Mouse (Mus musculus) ES-CJ7 (cell line): ENCODE measurements at regions not wholly inside any gene's neighbourhood (a gene's known extent, or its start where the extent isn't known, plus 50 kb on each side); places are given as distances from the start of the nearest gene placed in this dataset.
"Not testable (repeated sequence)": the region's sequence is repeated elsewhere in the genome, so short reads cannot be mapped to it uniquely, and the experiment has no call there.

Experiments
- DNase-seq: peaks from one replicate; pipeline ENCODE4 v3.0.0; 2011; ENCODE audit warnings: low read depth, low spot score

DNA sequence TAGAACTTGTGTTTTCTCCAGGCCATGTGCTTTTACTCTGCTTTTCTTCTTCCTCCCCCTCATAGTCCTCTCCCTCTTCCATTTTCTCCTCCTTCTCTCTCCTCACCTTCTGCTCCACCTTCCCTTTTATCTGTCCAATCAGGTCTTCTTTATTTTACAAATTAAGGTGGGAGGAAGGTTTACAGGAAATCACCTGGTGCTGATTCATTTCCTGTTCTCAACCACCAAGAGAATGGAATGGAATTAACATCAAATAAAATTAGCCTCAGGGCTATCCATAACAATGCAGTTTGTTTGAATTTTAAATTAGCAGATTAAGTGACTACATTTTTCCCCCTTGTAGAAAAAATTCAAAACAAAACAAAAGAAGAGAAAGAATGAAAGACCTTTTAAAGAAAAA, 414.3 kb upstream of the Slc39a10 start:
- peak; percentile 73 for DNase-seq

DNA sequence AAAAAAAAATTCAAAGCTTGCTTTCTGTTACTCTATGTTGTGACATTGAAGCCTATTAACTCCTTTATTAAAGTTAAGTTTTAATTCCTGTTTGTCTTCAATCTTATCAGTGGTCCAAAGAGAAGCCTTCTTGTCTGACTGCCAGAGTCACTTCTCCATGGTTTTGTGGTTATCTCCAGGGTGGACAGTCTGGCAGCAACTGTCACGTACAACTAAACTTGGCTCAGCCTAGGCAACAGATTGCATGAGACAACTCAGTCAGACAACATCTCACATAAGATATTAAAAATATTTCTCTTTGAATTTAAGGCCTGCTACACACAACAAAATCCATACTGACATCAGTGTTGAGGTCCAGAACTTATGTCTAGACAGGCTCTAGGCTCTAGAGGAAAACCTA, 406.7 kb upstream of the Slc39a10 start:
- no peak for DNase-seq

DNA sequence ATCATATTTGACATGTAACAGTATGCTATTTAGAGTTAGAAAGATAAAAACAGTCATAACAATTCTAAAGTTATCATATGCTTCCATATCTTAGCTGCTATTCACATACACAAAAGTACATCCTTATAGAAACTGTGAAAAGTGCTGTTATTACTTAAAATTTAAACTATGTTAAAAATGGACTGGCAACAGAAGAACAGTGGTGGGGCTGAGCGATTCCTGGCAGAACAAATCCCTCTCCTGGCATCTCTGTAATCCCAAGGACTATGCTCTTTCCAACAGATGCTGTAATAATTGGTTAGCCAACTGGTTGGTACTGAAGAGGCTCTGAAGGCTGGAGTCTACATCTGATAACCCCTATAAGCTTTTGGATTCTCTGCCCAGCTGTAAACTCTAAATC, 393.0 kb upstream of the Slc39a10 start:
- DNase-seq = no peak

DNA sequence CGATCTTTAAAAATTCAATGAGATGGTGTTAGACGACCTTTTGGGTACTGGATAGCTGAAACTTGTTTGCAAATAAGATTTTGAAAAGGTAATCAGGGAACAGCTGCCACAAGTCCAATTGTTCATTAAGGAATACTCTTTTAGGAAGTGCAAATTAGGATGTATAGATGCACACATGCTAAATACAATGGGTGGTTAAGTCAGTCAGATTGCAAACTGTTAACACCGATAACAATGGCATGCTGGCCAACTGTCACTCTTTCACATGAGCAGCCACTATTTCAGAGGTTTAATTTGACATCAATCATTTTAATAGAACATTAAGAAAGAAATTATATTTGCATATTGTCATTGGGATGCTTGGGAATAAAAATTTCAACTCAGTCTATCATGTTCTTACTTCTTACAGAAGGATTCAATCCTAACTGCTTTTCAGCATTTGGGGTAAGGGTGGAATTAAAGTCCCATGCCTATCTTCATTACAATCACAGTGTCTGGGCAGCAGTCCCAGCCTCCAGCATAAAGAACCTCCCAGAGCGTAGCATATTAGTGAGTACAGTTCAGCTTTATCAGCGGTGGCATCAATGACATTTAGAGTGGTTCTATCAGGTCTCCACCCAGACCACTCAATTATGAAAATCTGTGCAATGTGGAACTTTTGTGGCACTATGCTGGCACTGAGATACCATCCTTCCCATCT, 385.8 kb upstream of the Slc39a10 start:
- no peak for DNase-seq

DNA sequence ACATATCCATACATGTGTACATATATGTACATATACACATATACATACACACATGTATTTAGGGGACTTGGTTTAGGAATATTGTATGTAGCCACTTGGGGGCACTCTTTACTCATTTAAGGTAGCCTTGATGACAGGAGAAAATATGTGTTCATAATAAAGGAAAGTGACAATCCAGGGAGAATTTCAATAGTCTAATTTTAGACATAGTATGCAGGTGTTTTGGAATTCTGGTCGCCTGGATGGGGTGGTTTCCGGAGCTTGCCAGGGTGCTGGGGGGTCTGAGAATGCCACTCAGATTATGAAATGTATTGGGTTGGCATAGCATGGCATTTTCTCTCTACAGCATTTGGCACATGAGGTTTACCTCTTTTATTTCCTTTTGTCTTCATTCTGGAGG, 385.2 kb upstream of the Slc39a10 start:
- DNase-seq = peak; percentile 38

DNA sequence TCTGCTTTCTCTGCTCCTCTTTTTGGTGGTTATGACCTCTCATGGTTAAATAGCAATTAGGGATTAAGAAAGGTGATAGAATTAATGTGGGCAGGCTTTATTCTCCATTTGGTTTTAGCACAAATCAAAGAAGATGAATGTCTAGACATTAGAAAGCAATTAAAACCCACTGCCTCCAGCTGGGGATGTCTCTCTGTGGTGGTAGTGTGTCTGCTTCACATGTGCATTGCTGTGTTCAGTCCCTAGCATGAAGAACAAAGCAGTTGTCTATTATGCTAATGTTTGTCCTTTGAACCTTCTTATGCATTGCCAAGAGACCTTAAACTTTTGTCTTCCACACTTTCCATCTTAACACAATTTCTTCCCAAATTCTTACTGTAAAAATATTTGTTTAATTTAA, 379.5 kb upstream of the Slc39a10 start:
- DNase-seq = no peak

DNA sequence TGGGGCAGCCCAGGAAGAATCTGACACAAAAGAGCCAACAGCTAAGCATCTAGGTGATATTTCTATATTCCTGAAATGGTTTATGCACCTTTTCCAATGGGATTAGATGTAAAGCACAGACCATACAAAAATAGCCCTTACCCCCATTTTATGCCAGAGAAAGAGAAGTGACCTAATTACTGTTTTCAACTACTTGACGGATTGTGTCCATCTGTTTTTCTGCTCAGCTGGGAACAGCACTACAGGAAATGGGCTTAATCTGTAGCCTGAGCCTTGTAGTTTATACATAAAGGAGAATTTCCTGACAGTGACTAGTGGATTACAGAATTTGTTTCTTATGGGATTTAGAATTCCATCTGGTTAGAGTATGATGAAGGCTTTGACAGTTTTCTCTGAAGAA, 371.0 kb upstream of the Slc39a10 start:
- no peak for DNase-seq

DNA sequence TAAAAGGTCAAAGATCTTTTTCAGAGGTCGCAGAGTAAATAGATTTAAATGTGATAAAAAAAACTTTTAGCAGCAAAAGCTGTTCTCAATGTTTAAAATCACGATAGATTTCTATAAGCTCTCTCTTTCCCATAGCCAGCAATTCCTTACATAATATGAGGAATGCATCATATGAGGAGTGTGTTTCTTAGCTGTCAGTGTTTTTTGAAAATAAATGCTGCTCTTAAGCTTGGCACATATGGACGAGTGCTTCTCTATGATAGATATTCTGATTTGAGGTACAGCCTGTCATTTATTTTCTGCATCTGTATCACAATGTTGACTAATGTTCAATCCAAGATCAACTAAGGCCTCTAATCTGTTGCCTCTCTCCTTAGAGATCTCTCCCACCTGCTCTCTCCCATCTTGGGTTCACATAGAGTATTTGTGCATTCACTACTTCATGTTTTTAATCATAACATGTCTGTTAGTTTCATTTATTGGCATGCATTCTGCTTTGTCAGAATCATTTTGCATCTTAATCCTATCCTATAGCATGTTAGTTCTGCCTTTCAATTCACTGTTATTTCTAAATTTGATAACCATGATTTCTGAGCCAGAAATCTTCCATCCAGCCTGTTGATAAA, 369.0 kb upstream of the Slc39a10 start:
- DNase-seq = no peak

DNA sequence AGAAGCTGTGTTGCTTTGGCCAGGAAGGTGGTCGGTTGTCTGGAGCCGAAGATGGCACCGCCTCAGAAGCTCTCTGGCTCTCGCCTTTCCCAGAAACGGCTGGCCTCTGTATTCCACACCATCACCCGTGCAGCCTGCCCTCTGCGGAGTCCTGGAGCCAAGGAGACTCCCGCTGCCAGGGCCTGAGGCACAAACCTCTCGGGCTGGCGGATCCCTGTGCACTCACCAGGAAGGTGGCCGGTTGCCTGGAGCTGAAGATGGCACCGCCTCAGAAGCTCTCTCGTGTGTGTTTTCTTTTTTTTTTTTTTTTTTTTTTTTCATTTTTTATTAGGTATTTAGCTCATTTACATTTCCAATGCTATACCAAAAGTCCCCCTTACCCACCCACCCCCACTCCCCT, 358.1 kb upstream of the Slc39a10 start:
- not testable (repeated sequence) for DNase-seq

DNA sequence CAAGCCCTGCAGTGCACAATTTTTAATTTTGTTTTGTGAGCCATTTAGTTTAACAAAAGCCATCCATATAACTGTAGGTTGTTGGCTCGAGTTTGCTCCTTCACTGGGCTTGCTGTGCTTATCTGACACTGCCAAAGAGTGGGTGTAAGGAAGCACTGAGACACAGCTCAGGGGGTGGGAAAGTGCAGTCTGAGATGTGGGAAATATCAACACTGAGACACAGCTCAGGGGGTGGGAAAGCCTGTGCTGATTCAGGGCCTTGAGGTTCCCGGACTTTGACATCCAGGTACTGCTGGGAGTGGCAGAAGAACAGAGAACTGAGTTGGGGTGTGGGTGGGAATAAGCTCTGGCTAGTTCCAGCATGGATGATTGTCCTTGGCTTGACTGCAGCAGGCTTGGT, 324.4 kb upstream of the Slc39a10 start:
- no peak for DNase-seq

DNA sequence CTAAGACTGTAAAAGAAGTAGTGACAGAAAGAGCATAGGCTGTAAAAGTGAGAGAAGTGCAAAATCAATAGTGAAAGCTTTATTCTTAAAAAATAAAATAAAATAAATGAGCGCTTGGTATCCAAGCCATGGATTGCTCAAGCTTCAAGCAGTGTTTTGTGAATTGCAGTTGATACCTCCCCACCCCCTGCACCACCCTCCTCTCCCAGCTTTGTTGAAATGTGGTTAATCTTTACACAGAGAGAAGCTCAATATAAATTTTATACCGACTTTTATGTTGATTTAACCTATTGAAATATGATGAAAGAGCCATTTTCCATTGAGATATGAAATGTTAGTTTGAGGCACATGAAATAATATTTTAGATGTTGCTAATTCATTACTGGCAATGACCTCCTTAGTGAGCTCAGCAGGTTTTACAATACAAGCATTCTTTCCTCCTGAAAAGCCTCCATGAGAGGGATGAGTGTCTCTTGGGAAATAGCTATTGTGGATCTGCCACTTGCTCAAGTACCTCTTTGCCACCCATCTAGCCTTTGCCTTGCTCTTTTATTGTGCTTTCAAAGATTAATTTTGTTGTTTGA, 323.9 kb upstream of the Slc39a10 start:
- DNase-seq = no peak

DNA sequence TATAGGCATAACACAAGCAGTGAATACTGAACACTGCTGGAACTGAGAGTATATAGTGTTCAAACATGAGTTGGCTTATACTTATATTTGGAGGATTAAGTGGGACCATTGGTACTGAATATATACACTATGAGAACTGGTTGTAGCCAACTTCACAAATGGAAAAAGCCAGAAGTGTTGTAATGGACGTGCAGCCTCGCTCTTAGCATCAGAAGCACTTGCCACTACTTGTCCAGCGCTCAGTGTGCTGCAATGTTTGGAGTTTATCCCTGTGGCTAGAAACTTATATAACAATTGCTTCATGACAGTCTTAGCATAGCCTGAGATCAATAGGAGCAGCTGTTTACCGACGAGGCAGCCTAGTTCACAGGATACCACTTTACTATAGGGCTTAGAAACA, 320.8 kb upstream of the Slc39a10 start:
- DNase-seq = no peak

DNA sequence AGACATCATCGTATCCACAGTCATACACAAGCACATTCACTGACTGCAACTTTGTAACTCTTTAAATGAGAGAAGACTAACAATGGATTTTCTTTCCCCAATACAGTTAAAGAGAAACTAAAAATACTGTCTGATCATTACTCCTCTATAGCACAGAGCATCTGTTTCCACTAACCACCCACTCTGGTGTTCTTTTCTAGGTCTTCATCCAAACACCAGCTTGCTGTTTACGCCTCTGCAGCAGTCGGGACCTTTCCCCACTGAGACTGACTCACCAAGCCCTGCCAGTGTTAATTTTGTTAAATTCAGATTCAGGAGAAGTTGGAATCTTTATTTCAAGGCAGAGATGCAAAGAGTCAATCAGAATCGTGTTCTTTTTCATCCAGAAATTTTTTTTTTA, 300.3 kb upstream of the Slc39a10 start:
- no peak for DNase-seq

DNA sequence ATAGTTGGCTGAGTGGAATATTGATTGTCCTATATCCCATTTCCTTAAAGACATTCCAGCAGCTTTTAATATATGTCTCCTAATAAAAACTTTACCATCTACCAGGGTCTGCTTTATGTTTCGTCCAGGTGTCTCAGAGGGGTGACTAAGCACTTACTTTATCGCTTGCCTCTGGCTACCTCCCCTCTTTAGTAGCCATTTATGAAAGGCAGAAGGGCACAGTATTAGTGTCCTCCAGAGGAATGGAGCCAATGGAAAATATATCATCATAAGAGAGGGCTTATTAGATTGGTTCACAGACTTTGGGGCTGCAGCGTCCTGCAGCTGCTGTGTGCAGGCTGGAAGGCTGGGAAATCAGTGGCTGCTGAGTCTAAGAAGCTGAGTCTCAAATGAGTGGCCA, 271.8 kb upstream of the Slc39a10 start:
- DNase-seq = no peak

DNA sequence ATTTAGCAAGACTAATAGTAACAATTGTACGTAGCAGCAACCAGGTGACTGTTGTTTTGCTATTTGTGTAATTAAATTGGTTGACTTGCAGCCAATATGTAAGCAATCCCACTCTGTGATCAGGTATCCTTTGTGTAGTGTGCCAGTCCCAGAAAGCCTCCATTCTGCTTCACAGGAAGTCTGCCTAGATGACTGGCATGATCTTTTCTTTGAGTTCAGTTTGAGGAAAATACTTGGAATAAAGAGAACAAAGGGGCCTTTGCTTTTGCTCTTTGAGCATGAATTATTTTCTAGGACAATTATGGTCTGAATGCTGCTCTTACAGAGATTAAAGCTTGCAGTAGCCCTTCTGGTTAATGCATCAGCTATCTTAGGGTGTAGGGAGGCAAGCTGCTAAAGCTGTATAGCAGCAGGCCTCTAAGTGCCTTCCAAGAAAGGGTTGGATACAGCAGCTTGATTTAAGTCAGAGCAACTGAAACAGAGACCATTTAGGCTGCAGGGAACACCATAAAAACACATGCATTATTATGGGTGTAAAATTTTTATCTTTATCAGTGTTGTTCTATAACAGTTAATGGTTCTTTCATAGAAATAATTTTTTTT, 271.3 kb upstream of the Slc39a10 start:
- DNase-seq = no peak

DNA sequence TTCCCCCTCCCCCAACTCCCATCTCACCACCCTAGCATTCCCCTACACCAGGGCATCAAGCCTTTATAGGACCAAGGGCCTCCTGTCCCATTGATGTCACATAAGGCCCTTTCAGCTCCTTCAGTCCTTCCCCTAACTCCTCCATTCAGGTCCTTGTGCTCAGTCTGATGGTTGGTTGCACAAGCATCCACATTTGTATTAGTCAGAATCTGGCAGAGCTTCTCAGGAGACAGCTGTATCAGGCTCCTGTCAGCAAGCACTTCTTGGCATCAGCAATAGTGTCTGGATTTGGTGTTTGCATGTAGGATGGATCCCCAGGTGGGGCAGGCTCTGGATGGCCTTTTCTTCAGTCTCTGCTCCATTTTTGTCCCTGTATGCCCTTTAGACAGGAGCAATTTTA, 237.4 kb upstream of the Slc39a10 start:
- DNase-seq = not testable (repeated sequence)

DNA sequence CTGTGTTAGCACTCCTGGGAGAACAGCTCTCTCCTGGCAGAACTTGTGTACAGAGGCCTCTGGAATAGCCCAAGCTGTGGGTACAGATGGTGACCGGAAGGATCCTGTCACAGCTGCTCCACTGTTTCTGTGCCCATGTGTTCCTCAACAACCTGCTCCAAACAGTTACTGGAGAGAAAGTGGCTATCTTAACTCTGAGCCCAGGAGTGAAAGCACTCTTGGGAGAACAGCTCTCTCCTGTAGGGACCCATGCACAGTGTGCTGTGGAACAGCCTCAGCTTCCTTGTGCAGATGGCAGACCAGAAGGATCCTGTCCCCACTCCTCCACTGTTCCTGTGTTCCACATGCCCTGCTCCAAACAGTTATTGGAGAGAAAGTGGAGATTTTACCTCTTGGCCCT, 227.0 kb upstream of the Slc39a10 start:
- no peak for DNase-seq

DNA sequence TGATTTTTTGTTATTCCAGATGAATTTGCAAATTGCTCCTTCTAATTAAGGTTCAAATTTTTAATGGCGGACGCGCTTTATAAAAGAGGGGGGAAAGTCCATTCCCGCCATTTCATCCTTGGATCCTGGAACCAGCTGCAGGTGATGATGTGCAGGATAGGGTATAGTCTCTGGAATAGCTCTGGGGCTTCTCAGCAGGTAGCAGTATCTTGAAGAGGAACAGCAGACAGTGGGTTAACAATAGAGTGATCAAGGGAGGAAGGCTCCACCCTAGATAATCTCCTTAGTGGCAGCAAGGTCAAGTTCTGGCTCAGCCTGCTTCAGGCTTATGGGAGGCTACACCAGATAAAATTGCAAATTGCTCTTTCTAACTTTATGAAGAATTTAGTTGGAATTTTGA, 224.0 kb upstream of the Slc39a10 start:
- peak; percentile 76 for DNase-seq

DNA sequence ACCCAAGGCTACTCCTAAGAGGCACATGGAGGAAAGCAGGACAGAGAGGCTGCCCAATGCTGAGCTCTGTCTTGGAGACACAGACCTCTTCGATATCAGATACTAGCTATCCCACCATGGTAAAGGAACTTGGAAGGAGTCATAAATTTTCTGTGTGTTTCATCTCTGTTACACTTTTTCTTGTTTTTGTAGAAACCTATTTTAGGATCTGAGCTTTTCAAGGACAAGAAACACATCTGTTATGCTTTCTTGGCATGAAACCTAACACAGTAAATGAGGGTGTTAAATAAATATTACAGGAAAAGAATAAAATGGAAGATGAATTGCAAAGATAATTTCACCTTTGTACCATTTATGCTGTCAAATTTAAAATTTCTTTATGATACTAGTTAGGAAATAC, 219.8 kb upstream of the Slc39a10 start:
- DNase-seq = no peak

DNA sequence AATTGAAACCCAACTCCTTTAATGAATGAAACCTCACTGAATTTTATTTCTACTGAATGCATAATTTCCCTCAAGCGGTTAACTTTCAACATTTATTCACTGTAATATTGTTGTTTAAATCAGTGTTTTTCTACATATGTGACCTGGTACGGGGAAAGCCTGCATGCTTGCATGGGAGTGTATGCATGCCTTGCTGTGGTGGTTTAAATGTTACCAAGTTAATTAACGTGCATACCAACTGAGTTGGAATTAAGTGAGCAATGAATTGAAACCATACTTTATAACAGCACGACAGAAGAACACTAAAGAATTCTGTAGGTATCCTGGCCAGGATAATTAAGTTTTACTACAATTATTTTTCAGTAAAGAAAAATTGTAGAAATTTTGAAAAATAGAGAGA, 211.4 kb upstream of the Slc39a10 start:
- no peak for DNase-seq

DNA sequence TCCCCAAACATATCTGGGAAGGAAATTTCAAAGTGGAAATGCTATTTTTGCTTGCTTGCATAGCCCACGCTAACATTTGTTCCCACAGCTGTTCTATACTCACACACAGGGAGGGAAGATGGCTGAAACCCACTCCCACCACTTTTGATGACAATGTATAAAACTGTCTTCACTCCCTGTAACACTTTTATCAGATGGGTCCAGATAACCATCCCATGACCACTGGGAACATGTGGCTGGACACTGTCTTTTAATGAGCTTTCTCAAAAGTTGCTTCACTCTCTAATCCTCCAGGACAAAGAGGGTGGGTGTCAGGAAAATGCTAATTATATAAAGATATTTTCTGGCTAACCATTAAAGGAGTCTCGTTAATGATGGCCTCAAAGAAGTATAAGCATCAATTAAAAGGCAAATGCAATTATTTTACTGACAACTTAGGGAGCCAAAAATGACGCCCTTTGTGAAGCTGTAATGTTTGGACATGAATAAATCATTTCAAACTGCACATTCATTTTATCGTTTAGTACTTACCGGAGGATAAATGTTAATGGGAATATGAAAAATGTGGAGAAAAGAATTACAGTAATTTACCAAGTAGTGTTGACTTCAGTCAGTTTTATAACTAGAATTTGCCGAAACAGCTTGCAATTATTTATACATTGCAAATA, 210.8 kb upstream of the Slc39a10 start:
- DNase-seq = no peak
